Mouse (Mus musculus): ENCODE measurements around the gene Ssc4d.

DNA sequence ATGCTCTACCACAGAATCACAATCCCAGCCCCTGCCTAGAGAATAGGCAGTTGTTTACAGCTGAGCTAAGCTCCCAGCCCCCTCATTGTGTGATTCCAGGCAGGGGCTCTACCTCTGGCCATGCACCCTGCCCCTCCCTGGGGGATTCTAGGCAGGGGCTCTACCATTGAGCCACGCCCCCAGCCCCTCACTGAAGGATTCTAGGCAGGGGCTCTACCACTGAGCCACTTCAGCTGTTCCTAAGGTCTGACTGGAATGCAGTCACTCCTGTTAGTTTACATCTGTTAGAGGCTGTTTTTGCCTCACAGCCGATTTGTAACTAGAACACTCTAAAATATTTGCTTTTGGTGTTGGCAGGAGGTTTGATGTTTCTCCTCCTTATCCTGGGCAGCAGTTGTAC lies 28.0 kb upstream of the Ssc4d start:
- TF ChIP-seq TAL1 (IDR thresholded peaks at IDR 0.05; ENCODE audit: low read length): no peak
- no peak for TF ChIP-seq GATA1 (IDR thresholded peaks at IDR 0.05; ENCODE audit: low read length)
